Mouse (Mus musculus) embryonic facial prominence, embryonic 10.5 days (tissue): ENCODE data around the gene Fgfr2. TPM values are rescaled to one million over a fixed set of nuclear protein-coding genes. Genes with fewer than 3 reads are reported as not detected.
A peak's percentile ranks its signal among the peaks of the same experiment; 100 is the strongest.

ENCODE experiments used
- DNase-seq: peaks from one replicate; pipeline ENCODE4 v3.0.0-alpha.2; 2017; ENCODE audit warnings: low spot score
- H3K27ac ChIP-seq: fragments of 300-500 bp; sonication (generic); replicated peaks from 2 replicates; pipeline ENCODE4 v1.5.1; 2016; ENCODE audit warnings: mild to moderate bottlenecking
- H3K27me3 ChIP-seq: fragments of 300-500 bp; sonication (generic); replicated peaks from 2 replicates; pipeline ENCODE4 v1.6.1; 2016; ENCODE audit warnings: low read depth, mild to moderate bottlenecking; ENCODE audit not compliant: poor library complexity, severe bottlenecking
- H3K36me3 ChIP-seq: fragments of 300-500 bp; sonication (generic); replicated peaks from 2 replicates; pipeline ENCODE4 v1.6.1; 2016; ENCODE audit warnings: mild to moderate bottlenecking, moderate library complexity
- H3K4me1 ChIP-seq: fragments of 300-500 bp; sonication (generic); 2 replicates; pipeline ENCODE4 v1.6.1; 2016
- H3K4me3 ChIP-seq: fragments of 300-500 bp; sonication (generic); 2 replicates; pipeline ENCODE4 v1.5.1; 2016; ENCODE audit warnings: mild to moderate bottlenecking, moderate library complexity
- H3K9me3 ChIP-seq: fragments of 300-500 bp; sonication (generic); 2 replicates; pipeline ENCODE4 v1.6.1; 2016; ENCODE audit warnings: mild to moderate bottlenecking
- WGBS: fragments of 180-500 bp; shearing (Covaris S2); methylation state at CpG from one replicate; pipeline ENCODE4 v1.1.7; 2016; 5-methylcytosine and 5-hydroxymethylcytosine counted together
- polyA plus RNA-seq: library from polyadenylated mRNA; unstranded; fragments of >200 nt; fragmentation: Nextera tagmentation; extraction: Ambion mirVana; gene quantifications from 2 replicates; pipeline ENCODE4 v1.2.1, GENCODE M21; 2016

Gene Fgfr2
- polyA plus RNA-seq, 1 experiment from 2014 or later = 74.3 TPM

GRCm38 (mm10) chr7:130664037-130664436, 2459.1 kb downstream of the Fgfr2 start:
- no peak for DNase-seq
- Histone ChIP-seq H3K27me3 (no peaks in the 10 kb centered on the region), H3K36me3 (peaks cover 30% of the 10 kb centered on the region), H3K4me3 (no peak overlapping the region), H3K27ac (no peak overlapping the region), H3K4me1 (peaks cover 31% of the 10 kb centered on the region), H3K9me3 (peaks cover 9% of the 10 kb centered on the region; the same call in 1 of the 2 replicates)
- 93% methylated on average over 5 of the region's 5 CpGs for WGBS

GRCm38 (mm10) chr7:130662869-130663268, 2460.3 kb downstream of the Fgfr2 start:
- H3K27me3 ChIP-seq = no peaks in the 10 kb centered on the region
- WGBS = 72% methylated on average over 4 of the region's 4 CpGs
- H3K4me1 ChIP-seq = peaks cover 20% of the 10 kb centered on the region
- peaks cover 33% of the 10 kb centered on the region for H3K36me3 ChIP-seq
- H3K9me3 ChIP-seq = peaks cover 9% of the 10 kb centered on the region; the same call in 1 of the 2 replicates
- DNase-seq = no peak
- peak overlapping the region; percentile 75 for H3K27ac ChIP-seq
- H3K4me3 ChIP-seq = no peak overlapping the region

GRCm38 (mm10) chr7:130662250-130662649, 2460.9 kb downstream of the Fgfr2 start:
- Histone ChIP-seq H3K4me3 (no peak overlapping the region), H3K4me1 (peaks cover 17% of the 10 kb centered on the region), H3K27me3 (no peaks in the 10 kb centered on the region), H3K36me3 (peaks cover 36% of the 10 kb centered on the region), H3K9me3 (peaks cover 9% of the 10 kb centered on the region; the same call in 1 of the 2 replicates), H3K27ac (peak overlapping the region; percentile 75)
- WGBS = 41% methylated on average over 5 of the region's 5 CpGs
- peak; percentile 23 for DNase-seq

- Histone ChIP-seq H3K27ac (no peak overlapping the region), H3K4me1 (peaks cover 41% of the 10 kb centered on the region), H3K27me3 (no peaks in the 10 kb centered on the region), H3K36me3 (peaks cover 19% of the 10 kb centered on the region), H3K4me3 (no peak overlapping the region), H3K9me3 (peaks cover 8% of the 10 kb centered on the region; the same call in 1 of the 2 replicates)
- 94% methylated on average over 5 of the region's 5 CpGs for WGBS
- DNase-seq = no peak
These were observed 2464.0 kb downstream of the Fgfr2 start for GRCm38 (mm10) chr7:130659129-130659528.

GRCm38 (mm10) chr7:130657751-130658150, 2465.4 kb downstream of the Fgfr2 start:
- Histone ChIP-seq H3K36me3 (peaks cover 6% of the 10 kb centered on the region; the same call in 1 of the 2 replicates), H3K9me3 (no peaks in the 10 kb centered on the region), H3K27ac (no peak overlapping the region; the same call in 1 of the 2 replicates), H3K4me3 (no peak overlapping the region), H3K27me3 (no peaks in the 10 kb centered on the region), H3K4me1 (peaks cover 52% of the 10 kb centered on the region)
- WGBS = 87% methylated on average over 13 of the region's 13 CpGs
- no peak for DNase-seq

GRCm38 (mm10) chr7:130656965-130657364, 2466.2 kb downstream of the Fgfr2 start:
- 88% methylated on average over 8 of the region's 8 CpGs for WGBS
- Histone ChIP-seq H3K36me3 (peaks cover 6% of the 10 kb centered on the region; the same call in 1 of the 2 replicates), H3K27me3 (no peaks in the 10 kb centered on the region), H3K9me3 (no peaks in the 10 kb centered on the region), H3K4me1 (peaks cover 50% of the 10 kb centered on the region), H3K4me3 (no peak overlapping the region), H3K27ac (no peak overlapping the region)
- DNase-seq = no peak

- DNase-seq = no peak
- no peaks in the 10 kb centered on the region for H3K27me3 ChIP-seq
- peaks cover 51% of the 10 kb centered on the region for H3K4me1 ChIP-seq
- H3K36me3 ChIP-seq = peaks cover 6% of the 10 kb centered on the region; the same call in 1 of the 2 replicates
- WGBS = 80% methylated on average over 2 of the region's 2 CpGs
- H3K27ac ChIP-seq = no peak overlapping the region
- H3K9me3 ChIP-seq = no peaks in the 10 kb centered on the region
- H3K4me3 ChIP-seq = no peak overlapping the region
These were observed 2468.6 kb downstream of the Fgfr2 start for GRCm38 (mm10) chr7:130654562-130654961.

GRCm38 (mm10) chr7:130653036-130653555, 2470.1 kb downstream of the Fgfr2 start:
- 73% methylated on average over 6 of the region's 6 CpGs for WGBS
- peaks cover 5% of the 10 kb centered on the region; the same call in 1 of the 2 replicates for H3K36me3 ChIP-seq
- no peaks in the 10 kb centered on the region for H3K9me3 ChIP-seq
- H3K4me3 ChIP-seq = no peak overlapping the region
- no peak for DNase-seq
- no peaks in the 10 kb centered on the region for H3K27me3 ChIP-seq
- peaks cover 65% of the 10 kb centered on the region for H3K4me1 ChIP-seq
- H3K27ac ChIP-seq = no peak overlapping the region; the same call in 1 of the 2 replicates

GRCm38 (mm10) chr7:130650621-130651020, 2472.5 kb downstream of the Fgfr2 start:
- Histone ChIP-seq H3K36me3 (no peaks in the 10 kb centered on the region), H3K9me3 (no peaks in the 10 kb centered on the region), H3K27ac (no peak overlapping the region), H3K4me3 (no peak overlapping the region), H3K27me3 (no peaks in the 10 kb centered on the region), H3K4me1 (peaks cover 74% of the 10 kb centered on the region)
- no peak for DNase-seq
- WGBS = 91% methylated on average over 5 of the region's 5 CpGs

GRCm38 (mm10) chr7:130649257-130649656, 2473.9 kb downstream of the Fgfr2 start:
- Histone ChIP-seq H3K27ac (peak overlapping the region; percentile 69), H3K9me3 (no peaks in the 10 kb centered on the region), H3K4me3 (no peak overlapping the region), H3K36me3 (no peaks in the 10 kb centered on the region), H3K4me1 (peaks cover 65% of the 10 kb centered on the region), H3K27me3 (no peaks in the 10 kb centered on the region)
- DNase-seq = no peak
- WGBS = 23% methylated on average over 7 of the region's 7 CpGs

- Histone ChIP-seq H3K36me3 (no peaks in the 10 kb centered on the region), H3K4me3 (0 out of 2 replicates have a peak overlapping the region, but pooled peaks have one; percentile 84), H3K9me3 (no peaks in the 10 kb centered on the region), H3K4me1 (peaks cover 58% of the 10 kb centered on the region), H3K27me3 (no peaks in the 10 kb centered on the region), H3K27ac (no peak overlapping the region)
- no peak for DNase-seq
- 85% methylated on average over 4 of the region's 4 CpGs for WGBS
These were observed 2475.1 kb downstream of the Fgfr2 start for GRCm38 (mm10) chr7:130648061-130648460.

GRCm38 (mm10) chr7:130646762-130647139, 2476.4 kb downstream of the Fgfr2 start:
- Histone ChIP-seq H3K27me3 (no peaks in the 10 kb centered on the region), H3K4me3 (peak overlapping the region; percentile 84), H3K27ac (peak overlapping the region; percentile 98), H3K4me1 (peaks cover 52% of the 10 kb centered on the region), H3K36me3 (no peaks in the 10 kb centered on the region), H3K9me3 (no peaks in the 10 kb centered on the region)
- WGBS = under 1% methylated on average over 18 of the region's 18 CpGs
- peak; percentile 84 for DNase-seq

GRCm38 (mm10) chr7:130645994-130646761, 2477.0 kb downstream of the Fgfr2 start:
- H3K27ac ChIP-seq = peak overlapping the region; percentile 98
- H3K4me1 ChIP-seq = peaks cover 52% of the 10 kb centered on the region
- no peaks in the 10 kb centered on the region for H3K36me3 ChIP-seq
- no peaks in the 10 kb centered on the region for H3K27me3 ChIP-seq
- WGBS = under 1% methylated on average over 55 of the region's 55 CpGs
- no peaks in the 10 kb centered on the region for H3K9me3 ChIP-seq
- peak; percentile 89 for DNase-seq
- peak overlapping the region; percentile 84 for H3K4me3 ChIP-seq
